Mouse (Mus musculus): ENCODE results near the gene Hnrnph1.

DNA sequence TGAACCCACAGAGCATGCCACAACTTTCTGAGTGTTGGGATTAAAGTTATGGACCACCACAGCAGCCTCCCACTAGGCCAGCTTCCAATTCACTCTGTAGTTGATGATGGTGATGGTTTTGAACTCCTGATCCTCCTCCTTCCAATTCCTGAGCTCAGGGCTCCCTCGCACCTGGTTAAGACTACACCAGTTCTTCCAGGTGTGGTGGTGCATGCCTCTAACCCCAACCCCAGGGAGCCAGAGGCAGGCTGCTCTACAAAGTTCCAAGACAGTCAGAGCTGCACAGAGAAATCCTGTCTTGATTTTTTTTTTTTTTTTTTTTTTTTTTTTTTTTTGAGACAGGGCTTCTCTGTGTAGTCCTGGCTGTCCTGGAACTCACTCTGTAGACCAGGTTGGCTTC is 3.2 kb upstream of the Hnrnph1 start:
- TF ChIP-seq POLR2AphosphoS2 (IDR thresholded peaks at IDR 0.05; ENCODE audit: low read depth, low read length), result no peak
- no peak for TF ChIP-seq NELFE (IDR thresholded peaks at IDR 0.05; ENCODE audit: low read depth, low read length)
- TF ChIP-seq CTCF (conservative IDR thresholded peaks at IDR 0.05 in 1 of 2, IDR thresholded peaks at IDR 0.05 in 1 of 2; ENCODE audit: low read depth in 2 of 2, low read length in 2 of 2), result no peak
- TF ChIP-seq KAT2A (IDR thresholded peaks at IDR 0.05; ENCODE audit: insufficient replicate concordance, low read length), result no peak
- no peak for TF ChIP-seq POLR2A (IDR thresholded peaks at IDR 0.05; ENCODE audit: low read depth, low read length)
- TF ChIP-seq ZNF384 (IDR thresholded peaks at IDR 0.05; ENCODE audit: low read depth, low read length), result no peak
- TF ChIP-seq ZC3H11A (IDR thresholded peaks at IDR 0.05; ENCODE audit: low read depth, low read length), result no peak
- TF ChIP-seq CHD2 (IDR thresholded peaks at IDR 0.05; ENCODE audit: low read length), result no peak
- no peak for TF ChIP-seq E2F4 (IDR thresholded peaks at IDR 0.05; ENCODE audit: insufficient replicate concordance, low read depth, low read length)
- TF ChIP-seq MAFK (IDR thresholded peaks at IDR 0.05; ENCODE audit: insufficient replicate concordance, low read length), result no peak
- no peak for TF ChIP-seq SIN3A (IDR thresholded peaks at IDR 0.05; ENCODE audit: low read length)
- TF ChIP-seq JUND (conservative IDR thresholded peaks at IDR 0.05; ENCODE audit: low read depth, low read length), result no peak

All from CH12.LX (cell line).